Mouse (Mus musculus) kidney, adult 2 months (tissue): ENCODE measurements around the gene Rdh19.

Source experiments
- CTCF ChIP-seq: fragments of 200-500 bp; conservative IDR thresholded peaks from 2 replicates; pipeline ENCODE4 v1.5.1; 2011; ENCODE audit warnings: low read depth, mild to moderate bottlenecking, control low read depth, low read length, moderate library complexity, mixed read lengths; ENCODE audit not compliant: insufficient read depth, insufficient read length
- POLR2A ChIP-seq: fragments of 200-500 bp; IDR thresholded peaks from one replicate; pipeline ENCODE4 v1.6.1; 2011; ENCODE audit warnings: low read depth, low read length, control low read depth

GRCm38 (mm10) chr10:127886971-127887370, 37.2 kb downstream of the Rdh19 start:
- TF ChIP-seq POLR2A (no peak), CTCF (no peak)
